Mouse (Mus musculus) kidney, adult 18-20 months (tissue): ENCODE data around the gene Pkib.

ENCODE experiments used
- DNase-seq: peaks from one replicate; pipeline ENCODE4 v3.0.0; 2021

Gene Pkib

DNA sequence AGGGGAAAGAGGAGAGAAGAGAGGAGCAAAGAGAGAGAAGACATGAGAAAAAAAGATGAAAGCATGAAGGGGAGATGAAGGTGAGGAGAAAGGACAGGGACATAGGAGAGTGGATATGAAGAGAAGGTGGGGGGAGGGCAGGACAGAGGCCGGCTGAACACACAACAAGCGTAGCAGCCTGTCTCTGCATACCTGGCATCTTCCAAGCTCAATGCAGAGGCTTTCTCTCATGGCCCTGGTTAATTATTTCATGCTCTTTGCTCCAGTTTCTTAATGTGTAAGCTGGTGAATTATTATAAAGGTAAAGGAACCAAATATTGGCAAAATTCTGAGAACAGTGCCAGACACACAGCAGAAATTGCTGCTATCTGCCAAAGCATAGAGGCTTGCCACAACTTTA, 109.6 kb downstream of the Pkib start:
- DNase-seq, result peak; percentile 17

DNA sequence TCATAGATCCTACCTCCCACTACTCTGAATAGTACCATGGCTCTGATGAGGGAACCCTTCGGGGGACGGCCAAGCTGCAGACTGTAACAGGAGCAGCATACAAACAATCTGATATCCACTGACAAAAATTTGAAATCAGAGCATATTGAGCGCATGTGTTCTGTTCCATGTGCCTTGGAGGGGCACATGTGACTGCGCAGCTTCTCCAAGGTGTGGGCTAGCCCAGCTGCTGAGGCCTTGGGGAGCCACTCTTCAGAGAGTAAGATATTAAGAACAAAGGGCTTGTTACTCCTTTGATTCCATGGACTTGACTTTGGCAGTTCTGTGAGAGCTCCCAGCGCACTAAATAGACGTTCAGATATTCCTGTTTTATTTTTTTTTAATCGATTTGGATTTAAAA, 111.3 kb downstream of the Pkib start:
- DNase-seq, result no peak

DNA sequence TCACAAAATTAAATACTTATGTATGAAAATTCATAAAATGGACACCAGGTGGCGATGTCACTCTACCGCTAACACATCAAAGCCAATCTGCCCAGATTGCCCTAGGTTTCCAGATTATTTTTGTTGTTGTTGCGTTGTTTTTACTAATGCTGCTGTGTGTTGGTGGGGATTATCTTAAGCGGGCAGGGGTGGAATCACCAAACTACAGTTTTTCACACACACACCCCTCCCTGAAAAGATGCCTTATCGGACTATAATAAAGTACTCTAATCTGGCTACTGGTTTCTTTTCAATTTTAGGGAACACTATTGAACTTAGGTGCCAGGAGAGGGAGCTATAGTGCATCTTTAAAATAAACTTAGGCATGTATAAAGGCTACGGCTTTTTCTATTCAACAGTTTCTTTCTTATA, 111.8 kb downstream of the Pkib start:
- peak; percentile 67 for DNase-seq

- no peak for DNase-seq
Measured at GRCm38 (mm10) chr10:57744128-57744765, 112.5 kb downstream of the Pkib start.

DNA sequence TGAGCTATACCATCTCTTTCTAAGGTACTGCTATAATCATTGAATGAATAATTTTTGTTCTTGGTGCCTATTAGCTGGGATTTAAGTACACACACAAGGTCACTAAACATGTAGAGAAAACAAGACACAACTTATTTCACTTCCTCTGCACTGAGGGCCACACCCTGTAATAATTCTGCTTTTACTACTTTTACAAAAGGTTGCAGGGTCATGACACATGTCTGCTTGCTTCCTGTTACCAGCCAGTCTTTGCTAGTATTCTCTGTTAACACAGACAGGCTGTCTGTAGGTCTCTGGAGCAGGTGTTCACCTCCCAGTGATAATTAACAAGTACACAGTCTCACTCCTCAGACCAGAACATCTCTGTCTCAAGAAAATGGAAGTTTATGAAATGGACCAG, 113.7 kb downstream of the Pkib start:
- no peak for DNase-seq

DNA sequence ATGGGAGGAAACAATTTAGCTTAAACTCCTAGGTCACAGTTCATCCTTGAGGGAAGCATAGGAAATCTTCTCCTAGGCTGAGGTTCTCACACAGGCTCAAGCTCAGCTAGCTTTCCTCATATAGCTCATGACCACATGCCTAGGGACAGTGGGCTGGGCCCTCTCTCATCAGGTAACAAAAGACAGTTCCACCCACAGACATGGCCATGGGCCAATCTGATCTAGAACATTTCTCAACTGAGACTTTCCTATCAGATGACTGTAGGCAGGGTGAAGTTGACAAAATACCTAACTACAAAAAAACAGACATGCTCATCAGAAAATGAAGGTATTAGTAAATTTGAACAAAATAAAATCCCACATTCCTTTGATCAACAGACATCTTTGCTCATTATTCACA, 115.3 kb downstream of the Pkib start:
- no peak for DNase-seq

GRCm38 (mm10) chr10:57753343-57753742, 121.6 kb downstream of the Pkib start:
- no peak for DNase-seq

- no peak for DNase-seq
Measured at GRCm38 (mm10) chr10:57755201-57755736, 123.5 kb downstream of the Pkib start.

GRCm38 (mm10) chr10:57758999-57759398, 127.2 kb downstream of the Pkib start:
- DNase-seq, result no peak

GRCm38 (mm10) chr10:57760694-57761093, 128.9 kb downstream of the Pkib start:
- no peak for DNase-seq

DNA sequence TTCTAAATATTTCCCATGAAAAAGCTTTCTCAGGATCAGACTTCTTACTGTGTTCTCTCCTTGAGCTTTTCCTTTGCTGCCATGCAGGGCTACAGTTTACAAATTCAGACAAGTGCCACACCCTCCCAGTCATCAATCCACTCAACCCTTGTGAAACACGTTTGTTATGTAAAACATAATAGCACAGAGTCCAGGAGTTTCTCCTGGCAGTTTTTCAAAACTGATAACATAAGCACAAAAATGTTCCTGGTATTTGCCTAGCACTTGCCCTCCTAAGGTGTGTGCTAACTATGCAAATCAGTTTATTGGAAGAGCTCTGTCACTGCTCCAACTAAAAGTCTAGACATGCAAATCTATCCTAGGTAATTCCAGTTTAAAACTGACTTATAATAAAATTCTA, 131.3 kb downstream of the Pkib start:
- DNase-seq, result no peak

DNA sequence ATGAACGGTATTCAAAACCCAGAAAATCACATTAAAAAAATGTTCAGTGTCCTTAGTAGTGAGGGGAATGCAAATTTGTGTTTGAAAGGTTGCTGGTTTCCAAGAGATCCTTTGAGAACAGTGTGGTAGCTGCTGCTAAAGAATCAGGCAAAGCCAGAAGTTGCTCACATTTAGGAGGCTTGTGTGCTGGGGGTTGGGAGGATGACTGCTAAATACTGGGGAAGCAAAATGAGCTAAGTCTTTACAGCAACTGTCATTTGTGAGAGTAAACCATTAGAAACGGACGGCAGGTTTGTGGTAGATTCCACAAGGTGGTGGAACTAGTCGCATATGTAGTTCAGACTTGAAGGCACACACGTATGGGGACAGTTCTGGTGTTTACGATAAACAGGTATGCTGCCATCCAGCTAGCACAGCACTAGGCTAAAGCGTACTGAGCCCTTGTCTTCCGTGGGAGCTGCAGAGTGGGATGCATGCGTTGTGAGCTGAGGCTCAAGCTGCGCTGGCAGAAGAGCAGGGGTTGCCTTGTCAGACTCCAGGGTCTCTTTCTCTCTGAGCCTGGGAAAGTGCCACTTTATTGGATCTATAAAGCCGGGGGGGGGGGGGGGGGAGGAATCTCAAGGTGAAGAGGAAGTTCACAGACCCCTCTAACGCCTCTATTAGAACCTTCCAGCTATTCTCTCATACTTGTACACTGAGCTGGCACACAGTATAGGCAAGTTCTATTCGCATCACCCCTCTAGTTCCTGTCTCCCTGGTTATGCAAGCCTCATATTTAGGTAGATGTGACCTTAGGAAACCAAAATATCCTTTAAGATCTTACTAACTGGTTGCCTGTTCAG, 151.7 kb downstream of the Pkib start:
- no peak for DNase-seq

DNA sequence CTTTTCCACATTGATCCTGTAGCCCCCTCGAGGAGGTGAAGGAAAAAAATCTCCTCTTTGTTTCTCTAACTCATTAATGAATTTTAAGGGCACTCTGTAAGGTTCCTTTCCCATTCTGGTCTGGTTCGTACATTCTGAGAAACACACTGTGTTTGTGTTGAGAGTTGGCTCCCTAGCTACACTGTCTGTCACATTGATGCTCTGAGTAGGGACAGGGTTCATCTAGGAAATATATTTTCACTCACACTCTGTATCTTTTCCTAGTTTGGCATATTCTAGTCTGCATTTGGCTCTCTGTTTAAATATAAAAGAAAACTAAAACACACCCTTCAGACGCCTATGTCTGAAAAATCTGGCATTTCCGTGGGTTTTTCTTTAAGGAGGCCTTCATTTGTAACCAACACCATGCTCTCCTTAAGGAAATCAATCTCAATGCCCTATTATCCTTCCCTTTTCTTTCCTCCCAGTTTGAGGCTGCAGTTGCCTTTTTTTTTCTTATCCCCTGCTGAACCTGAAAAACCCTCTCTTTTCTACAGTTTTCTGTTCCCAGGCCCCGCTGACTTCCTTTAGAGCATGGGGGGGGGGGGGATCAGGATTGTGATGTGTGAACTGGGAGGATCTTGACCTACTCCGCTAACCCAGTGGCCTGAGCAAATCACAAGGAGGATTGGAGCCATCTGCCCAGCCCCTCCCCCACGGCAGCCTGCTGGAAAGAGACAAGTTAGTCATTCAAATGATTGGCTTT, 152.5 kb downstream of the Pkib start:
- DNase-seq, result peak; percentile 77

DNA sequence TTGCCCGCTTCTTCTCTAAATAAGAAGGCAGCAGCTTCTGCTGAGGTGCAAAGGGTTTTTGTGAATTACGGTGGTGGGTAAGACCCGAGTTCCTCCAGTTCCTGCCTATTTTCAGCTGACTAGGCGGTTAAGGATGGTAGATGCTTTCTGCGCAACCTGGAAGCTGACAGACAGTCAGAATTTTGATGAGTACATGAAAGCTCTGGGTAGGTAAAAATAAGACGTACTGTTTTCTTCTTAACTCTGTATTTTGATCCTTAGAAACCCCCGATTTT, 153.0 kb downstream of the Pkib start, which contains the start of gene Fabp7:
TSS of gene Fabp7 (plus strand) at position 6 of the 275 bp plus-strand sequence.
- DNase-seq, result no peak

DNA sequence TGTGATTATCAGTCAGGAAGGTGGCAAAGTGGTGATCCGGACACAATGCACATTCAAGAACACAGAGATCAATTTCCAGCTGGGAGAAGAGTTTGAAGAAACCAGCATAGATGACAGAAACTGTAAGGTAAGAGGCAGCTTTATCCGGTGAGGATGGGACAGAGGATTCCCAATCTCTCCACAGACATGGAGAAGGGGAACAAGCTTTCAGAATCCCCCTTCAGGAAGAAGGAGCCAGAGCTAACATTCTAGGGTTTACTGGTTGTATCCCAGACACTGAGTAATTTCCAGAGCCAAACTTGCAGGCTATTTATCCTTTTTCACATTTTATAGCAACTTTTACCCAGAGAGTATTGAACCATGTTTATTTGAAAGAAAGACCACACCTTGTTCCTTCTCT, 153.8 kb downstream of the Pkib start:
- no peak for DNase-seq
